Mouse (Mus musculus): Measurements from ENCODE around the gene Olfr628.
"Not testable (repeated sequence)": the region's sequence is repeated elsewhere in the genome, so short reads cannot be mapped to it uniquely, and the experiment has no call there.

GRCm38 (mm10) chr7:103767687-103768086 is 37.5 kb downstream of the Olfr628 start:
- not testable (repeated sequence) for TF ChIP-seq ETS1 (IDR thresholded peaks at IDR 0.05; ENCODE audit: low read depth, low read length); CTCF (IDR thresholded peaks at IDR 0.05 in 2 of 3, conservative IDR thresholded peaks at IDR 0.05 in 1 of 3; ENCODE audit: control insufficient read depth in 1 of 3, insufficient read depth in 1 of 3, low read depth in 2 of 3, low read length in 3 of 3, poor library complexity in 1 of 3, severe bottlenecking in 1 of 3); EP300 (IDR thresholded peaks at IDR 0.05; ENCODE audit: low read depth in 1 of 2, low read length in 2 of 2); HCFC1 (IDR thresholded peaks at IDR 0.05; ENCODE audit: low read depth, low read length); ZNF384 (IDR thresholded peaks at IDR 0.05; ENCODE audit: low read depth, low read length); POLR2A (IDR thresholded peaks at IDR 0.05; ENCODE audit: control insufficient read depth in 1 of 2, insufficient read depth in 1 of 2, low read depth in 1 of 2, low read length in 2 of 2, poor library complexity in 1 of 2); MYC (IDR thresholded peaks at IDR 0.05; ENCODE audit: low read depth, low read length); UBTF (IDR thresholded peaks at IDR 0.05; ENCODE audit: borderline replicate concordance, insufficient read depth, low read depth, low read length); MEF2A (IDR thresholded peaks at IDR 0.05; ENCODE audit: extremely low read depth, insufficient replicate concordance, low read depth, low read length, poor library complexity, severe bottlenecking); CHD1 (IDR thresholded peaks at IDR 0.05; ENCODE audit: low read depth, low read length); NELFE (IDR thresholded peaks at IDR 0.05; ENCODE audit: low read depth, low read length); CHD2 (IDR thresholded peaks at IDR 0.05; ENCODE audit: low read length); GATA1 (IDR thresholded peaks at IDR 0.05; ENCODE audit: low read depth, low read length)
